Mouse (Mus musculus) layer of hippocampus, adult 2 months (tissue): Measurements from ENCODE around the gene Hs6st1. TPM values are rescaled to one million over a fixed set of nuclear protein-coding genes. Genes with fewer than 3 reads are reported as not detected.

ENCODE experiments used
- DNase-seq, 2 experiments: peaks; one replicate each; pipeline ENCODE4 v3.0.0; 2022; ENCODE audit warnings: low spot score in 2 of 2
- H3K27ac ChIP-seq: fragments of 200-600 bp; 2 replicates; pipeline ENCODE4 v1.8.1; 2022
- H3K4me3 ChIP-seq: fragments of 200-600 bp; 2 replicates; pipeline ENCODE4 v1.8.1; 2022; ENCODE audit warnings: mild to moderate bottlenecking
- CTCF ChIP-seq: fragments of 200-600 bp; conservative IDR thresholded peaks from 2 replicates; pipeline ENCODE4 v1.8.1; 2022; ENCODE audit warnings: antibody characterized with exemption, mild to moderate bottlenecking, moderate library complexity
- total RNA-seq, 2 experiments: library from RNA; stranded (reverse); gene quantifications; 2 replicates each; pipeline ENCODE4 v1.2.3; 2021

The Hs6st1 gene
- total RNA-seq, 2 experiments from 2014 or later, result 37.7 to 38.3 TPM

DNA sequence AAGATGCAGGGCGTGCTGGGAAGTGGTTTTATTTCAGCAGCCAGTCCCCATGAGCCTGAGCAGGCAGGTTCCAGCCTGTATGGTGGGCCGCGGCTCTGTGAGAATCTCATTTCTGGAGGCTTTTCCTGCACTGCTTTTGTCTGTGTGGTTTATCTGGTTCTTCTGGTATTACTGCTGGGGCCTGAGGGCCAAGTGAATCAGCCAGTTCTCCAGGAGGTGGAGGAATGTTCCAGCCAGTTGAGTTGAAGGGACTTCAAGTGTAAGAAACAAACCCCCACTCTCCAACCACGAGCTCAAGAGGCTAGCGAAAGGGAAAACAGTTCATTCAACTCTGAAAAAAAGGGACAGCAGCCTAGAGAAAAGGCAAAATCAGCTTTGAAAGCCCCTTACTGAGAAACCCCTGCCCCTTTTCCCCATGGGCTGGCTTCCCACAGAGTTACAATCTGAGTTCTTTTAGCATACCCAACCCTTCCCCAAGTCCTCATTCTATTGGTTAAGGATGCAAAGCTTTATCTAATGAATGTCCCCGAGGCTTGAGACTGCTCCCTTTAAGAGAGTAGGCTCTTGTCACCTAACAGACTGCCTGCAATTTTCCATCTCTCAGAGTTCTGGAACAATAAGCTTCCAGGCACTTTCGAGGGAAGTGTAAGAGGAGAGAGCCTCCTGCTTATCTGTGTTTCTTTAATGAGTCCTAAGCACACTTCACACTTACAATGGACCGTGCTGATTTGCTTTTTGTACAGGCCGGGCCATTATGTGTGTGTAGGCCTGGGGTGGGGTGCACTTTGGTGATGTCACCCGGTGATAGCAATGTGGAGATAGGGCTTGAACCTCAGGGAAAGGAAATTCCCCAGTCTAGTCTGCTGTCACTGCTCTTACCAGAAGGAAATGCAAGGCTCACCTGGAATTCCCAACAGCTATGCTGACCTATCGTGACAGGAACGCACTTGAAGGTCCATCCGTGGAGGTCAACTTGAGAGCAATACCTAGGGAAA lies 7.9 kb upstream of the Hs6st1 start:
- H3K27ac ChIP-seq, result no peak overlapping the region
- TF ChIP-seq CTCF, result no peak

DNA sequence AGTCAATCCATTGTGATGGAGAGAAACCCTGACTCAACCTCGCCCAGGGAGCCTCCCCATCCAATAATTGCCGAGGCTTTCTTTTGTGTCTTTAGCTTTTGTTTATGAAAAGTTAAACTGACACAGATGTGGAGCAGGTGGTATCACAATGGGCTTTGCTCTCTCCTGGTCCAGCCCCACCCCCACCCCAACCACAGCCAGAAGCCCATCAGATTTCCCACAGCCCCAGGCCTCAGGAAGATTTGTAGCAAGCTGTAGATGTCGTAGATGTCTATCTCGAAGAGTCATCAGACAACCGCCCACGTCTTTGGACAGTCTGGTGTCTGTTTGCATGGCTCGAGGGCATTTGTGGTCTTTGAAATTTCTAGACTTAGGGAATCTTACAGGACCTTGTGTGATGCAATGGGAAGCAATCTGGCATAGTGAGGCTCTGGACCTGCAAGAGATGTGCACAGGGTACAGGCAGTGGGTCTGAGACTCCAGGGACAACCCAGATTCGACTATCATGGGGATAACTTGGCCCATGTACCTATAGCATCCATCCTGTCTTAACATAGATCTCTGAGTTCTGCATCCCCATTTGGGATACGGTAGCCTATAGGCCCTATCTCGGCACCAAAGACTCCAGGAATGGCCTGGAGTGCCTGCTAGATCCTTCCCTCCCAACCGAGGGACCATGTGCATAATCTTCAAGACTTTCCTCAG lies 6.8 kb upstream of the Hs6st1 start:
- H3K4me3 ChIP-seq, result no peak overlapping the region
- no peak overlapping the region for H3K27ac ChIP-seq
- no peak for DNase-seq
- no peak for TF ChIP-seq CTCF

More for the DNA sequence above, 7.9 kb upstream of the Hs6st1 start:
- DNase-seq, result no peak
- no peak overlapping the region for H3K4me3 ChIP-seq

DNA sequence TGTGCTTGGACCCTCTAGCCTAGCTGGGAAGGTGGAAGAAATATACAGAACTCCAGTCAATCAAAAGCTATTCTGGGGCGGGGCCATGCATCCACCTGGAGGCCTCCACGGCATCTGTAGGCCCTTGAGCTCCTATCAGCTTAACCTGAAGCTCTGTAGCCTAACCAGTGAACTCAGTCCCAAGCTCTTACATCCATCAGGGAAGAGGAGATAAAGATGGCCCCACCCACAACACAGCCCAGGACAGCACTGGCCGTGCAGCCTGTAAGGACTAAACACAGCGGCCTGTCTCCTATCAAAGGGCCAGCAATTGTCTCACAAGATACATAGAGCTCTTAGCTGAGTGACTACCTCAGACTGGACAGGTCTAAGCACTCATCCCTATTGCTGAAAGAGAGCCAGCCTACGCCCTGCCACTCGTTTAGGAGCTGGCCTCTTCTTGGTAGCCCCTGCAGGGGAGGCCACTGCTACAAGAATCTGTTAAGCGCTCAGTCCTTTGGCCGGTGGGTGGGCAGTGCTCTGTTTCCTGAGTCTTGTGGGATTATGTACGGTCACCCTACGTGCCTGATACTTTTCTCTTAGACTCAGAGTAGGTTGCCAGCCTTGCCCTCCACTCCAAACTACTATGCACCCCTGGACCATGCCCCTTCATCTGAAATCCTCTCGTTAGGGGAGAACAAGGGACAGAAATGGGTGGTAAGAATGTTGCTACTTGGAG lies 6.0 kb upstream of the Hs6st1 start:
- H3K4me3 ChIP-seq, result no peak overlapping the region
- H3K27ac ChIP-seq, result no peak overlapping the region
- no peak for TF ChIP-seq CTCF
- no peak for DNase-seq

DNA sequence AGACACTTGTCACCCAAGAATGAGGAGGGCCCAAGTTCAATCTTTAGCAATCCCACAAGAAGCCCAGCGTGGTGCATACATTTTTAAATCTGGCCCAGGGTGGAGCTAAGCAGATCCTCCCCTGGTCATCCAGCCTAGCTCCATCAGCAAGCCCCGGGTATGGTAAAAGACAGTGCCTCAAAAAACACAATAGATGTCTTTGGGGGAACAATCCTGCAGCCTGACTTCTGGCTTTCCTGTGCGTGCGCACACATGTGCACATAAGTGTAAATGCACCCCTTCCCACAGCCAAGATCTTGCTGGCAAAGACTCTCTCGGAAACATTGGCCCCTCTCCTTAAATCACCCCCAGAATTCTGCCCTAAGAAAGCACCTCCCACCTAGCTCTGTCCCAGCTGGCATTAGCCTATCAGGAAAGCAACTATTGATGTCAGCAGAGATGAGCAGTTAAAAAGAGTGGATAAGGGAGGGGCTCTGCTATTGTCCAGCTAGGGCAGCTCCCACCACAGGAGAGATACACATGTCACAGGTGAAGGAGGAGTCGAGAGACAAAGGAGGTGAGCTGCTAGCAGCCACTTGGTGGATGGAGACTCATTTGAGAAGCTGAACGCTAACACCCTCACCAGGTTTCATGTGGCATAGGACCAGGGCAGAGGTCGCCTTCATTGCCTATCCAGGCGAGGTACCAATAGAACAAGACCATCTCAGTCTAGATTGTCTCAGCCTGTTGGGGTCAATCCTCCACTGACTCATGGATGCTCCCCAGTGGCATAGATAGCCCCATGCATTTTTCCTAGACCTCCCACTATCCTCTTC lies 5.2 kb upstream of the Hs6st1 start:
- TF ChIP-seq CTCF, result no peak
- no peak for DNase-seq
- no peak overlapping the region for H3K4me3 ChIP-seq
- no peak overlapping the region for H3K27ac ChIP-seq

DNA sequence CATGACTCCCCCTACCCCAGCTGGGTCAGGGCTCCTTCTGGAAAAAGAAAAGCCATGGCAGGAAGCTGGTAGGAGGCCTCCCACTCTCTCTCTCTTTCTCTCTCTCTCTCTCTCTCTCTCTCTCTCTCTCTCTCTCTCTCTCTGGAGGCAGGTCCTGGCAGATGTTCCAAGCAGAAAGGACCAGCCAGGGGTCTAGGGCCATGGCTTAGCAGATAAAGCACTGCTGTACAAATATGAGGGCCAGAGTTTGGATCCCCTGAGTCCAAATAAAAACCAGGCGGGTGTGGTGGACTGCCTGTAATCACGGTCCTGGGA lies 4.6 kb upstream of the Hs6st1 start:
- no peak overlapping the region for H3K4me3 ChIP-seq
- TF ChIP-seq CTCF, result no peak
- DNase-seq, result no peak
- no peak overlapping the region for H3K27ac ChIP-seq

DNA sequence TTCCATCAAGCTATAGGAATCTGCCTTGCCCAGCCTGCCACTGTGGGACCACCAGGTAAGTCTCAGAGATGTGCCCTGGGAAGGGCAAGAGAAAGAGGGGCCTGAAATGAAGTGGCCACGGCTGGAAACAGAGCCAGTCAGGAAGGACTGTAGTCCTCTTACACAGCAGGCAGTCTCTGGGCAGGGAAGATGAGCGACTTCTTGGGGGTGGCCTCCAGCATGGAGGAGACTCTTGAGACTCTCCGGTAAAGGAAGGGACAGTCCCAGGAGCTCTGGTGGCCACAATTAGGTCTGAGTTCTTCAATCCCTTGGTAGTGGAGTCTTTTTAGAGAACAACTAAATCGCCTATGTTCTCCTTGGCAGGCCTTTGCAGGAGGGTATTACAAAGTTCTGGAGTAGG lies 4.0 kb upstream of the Hs6st1 start:
- Histone ChIP-seq H3K27ac (peak overlapping the region; percentile 81), H3K4me3 (no peak overlapping the region)
- no peak for TF ChIP-seq CTCF
- DNase-seq, result no peak

DNA sequence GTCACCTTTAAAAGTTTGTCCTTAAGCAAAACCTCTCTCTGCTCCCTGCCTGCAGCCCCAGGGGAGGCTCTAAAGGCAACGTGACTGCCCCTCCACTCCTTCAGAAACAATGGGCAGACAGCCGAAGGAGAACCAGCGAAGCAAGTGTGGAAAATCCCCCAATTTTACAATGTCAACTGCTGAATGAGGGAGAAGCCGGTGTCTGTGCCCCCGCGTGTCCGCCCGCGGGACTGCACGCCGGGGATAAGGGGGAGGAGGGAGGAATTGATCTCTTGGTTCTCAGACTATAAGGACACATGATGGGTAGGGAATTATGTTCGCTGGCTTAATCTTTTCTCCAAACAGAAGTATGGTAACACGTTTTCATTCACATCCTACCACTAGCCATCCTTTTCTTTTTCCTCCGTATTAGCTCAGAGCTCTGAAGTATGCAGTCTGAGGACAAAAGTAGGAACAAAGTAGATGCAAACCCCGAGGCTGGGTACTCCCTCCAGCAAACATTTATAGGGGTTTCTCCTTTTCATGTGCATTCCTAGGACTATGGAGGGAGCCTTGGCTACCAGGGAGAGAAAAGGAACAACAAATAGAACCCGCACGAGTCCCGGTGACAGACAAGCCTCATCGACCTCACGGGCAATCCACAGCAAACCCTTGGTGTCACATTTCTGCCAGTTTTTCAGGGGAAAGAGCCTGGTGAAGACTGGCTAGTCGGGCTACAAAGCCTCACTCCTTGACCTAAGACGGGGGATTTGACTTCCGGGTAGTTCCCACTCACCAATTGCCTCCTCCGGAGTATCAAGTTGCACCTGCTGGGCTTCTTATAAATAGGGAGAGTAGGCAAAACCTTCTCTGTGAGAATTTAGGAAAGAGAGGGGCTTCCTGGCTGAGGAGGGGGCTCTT lies 3.1 kb upstream of the Hs6st1 start:
- Histone ChIP-seq H3K4me3 (peak overlapping the region; percentile 47), H3K27ac (peak overlapping the region; percentile 81)
- peak; percentile 97 for TF ChIP-seq CTCF
- DNase-seq, result peak; percentile 94 to 95

DNA sequence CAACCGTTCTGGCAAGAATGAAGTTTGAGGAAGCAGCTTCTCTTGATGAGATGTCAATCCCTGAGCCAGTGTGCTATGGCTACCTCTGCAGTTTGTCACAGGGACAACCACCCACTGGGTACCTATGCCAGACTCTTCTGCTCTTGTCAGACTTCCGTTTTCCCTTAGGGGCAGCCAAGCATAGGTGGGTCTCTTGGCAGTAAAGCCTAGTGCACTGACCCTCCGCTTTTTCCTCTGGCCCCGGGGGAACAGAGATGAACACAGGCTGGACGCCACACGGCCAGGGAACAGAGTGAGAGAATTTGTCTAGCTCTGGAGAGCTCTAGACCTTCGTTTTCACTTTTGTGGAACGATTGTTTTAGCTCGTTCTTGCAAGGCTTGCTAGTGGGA lies 2.4 kb upstream of the Hs6st1 start:
- peak overlapping the region; percentile 81; the same call in 1 of the 2 replicates for H3K27ac ChIP-seq
- TF ChIP-seq CTCF, result no peak
- DNase-seq, result no peak
- H3K4me3 ChIP-seq, result no peak overlapping the region

DNA sequence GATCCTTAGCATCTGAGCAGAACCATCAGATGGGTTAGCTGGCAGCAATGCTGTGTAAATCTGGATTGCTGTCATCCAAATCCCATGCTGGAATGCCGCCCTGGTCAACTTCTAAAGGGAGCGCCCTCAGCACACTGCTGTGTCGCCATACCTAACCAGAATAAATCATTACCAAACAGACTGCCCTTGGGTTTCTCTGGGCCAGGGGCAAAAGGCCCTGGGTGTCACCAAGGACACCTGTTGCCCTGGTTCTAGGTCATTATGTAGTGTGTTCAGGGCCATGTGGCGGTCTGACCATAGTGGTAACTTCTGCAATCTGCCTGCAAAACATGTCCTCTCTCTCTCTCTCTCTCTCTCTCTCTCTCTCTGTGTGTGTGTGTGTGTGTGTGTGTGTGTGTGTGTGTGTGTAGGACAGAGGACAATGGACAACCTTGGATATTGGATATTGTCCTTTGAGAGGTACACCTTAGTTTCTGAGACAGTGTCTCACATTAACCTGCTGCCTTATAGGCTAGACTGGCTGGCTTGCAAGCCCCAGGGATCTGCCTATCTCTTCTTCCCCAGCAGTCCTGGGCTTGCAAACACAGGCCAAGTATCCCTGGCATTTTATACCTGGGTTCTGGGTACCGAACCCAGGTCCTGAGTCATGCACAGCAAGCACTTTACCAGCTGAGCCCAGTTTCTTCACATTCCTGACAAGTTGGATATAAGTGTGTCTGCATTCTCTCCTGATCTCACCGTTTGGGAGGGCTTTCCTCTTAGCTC lies 1.8 kb upstream of the Hs6st1 start:
- no peak for TF ChIP-seq CTCF
- no peak overlapping the region for H3K27ac ChIP-seq
- no peak overlapping the region for H3K4me3 ChIP-seq
- DNase-seq, result no peak

DNA sequence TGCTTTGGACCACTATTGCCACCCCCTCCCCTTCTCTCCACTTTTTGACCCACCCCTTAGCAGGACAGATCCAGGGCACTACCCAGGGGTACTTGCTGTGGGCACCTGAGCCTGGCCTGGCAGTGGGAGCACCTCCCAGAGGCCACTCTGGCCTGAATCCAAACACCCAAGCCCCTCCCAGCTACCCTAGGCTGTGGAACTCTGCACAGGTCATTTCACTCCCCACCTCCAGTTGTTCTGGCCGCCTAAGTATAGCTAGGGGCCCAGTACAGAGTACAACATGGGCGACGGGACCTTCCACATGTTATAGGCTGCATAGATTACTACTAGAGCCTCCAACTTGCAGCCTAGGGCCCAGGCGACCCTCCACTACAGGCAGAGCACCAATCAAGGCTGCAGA lies 999 bp upstream of the Hs6st1 start:
- TF ChIP-seq CTCF, result no peak
- DNase-seq, result no peak
- no peak overlapping the region for H3K4me3 ChIP-seq
- H3K27ac ChIP-seq, result no peak overlapping the region

DNA sequence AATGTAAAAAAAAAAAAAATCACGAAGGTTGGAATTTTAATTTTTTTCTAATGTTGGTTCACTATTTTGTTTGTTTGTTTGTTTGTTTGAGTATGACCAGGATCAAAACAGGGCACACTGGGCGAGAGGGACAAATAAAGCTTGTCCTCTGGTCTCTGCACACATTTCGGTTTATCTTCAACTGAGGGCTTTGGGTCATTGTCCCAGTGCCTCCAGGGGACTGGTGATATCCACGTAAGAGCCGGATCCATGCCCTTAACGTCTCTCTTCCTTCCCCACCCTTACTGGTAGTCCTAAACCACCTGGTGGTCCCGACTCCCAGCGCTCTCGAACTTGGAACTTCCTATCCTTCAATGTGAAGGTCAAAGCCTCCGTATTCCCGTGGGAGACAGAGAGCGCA lies 589 bp upstream of the Hs6st1 start:
- no peak for TF ChIP-seq CTCF
- peak overlapping the region; percentile 64 for H3K4me3 ChIP-seq
- peak overlapping the region; percentile 94 for H3K27ac ChIP-seq
- no peak for DNase-seq
